Comparison of ENCODE assay signal across 9 mouse cellular contexts in genomic region chr3:39494363-39494762, GRCm38 (mm10).
"Had no signal": no experiment of that assay in that cellular context is flagged by ENCODE, and none has a peak within 500 bp of the region (broad histone marks: within the 10 kb centered on the region; RNA-seq: fewer than 3 reads in every experiment).

No protein-coding gene starts in this region.

- DNase-seq: kidney, adult 11 months; kidney, adult 9 months; kidney, postnatal 36 days; liver; liver, embryonic 13.5 days; liver, postnatal 0 days; lung, postnatal 14 days; retina, postnatal 1 day; thymus, postnatal 4 days had no signal
